Mouse (Mus musculus): Measurements from ENCODE around the gene E430018J23Rik. TPM values are rescaled to one million over a fixed set of nuclear protein-coding genes. Genes with fewer than 3 reads are reported as not detected.
"Not testable (repeated sequence)": the region's sequence is repeated elsewhere in the genome, so short reads cannot be mapped to it uniquely, and the experiment has no call there.

Gene E430018J23Rik
- 9.6 and 10.7 TPM in 2 replicates for total RNA-seq (2021)
- long read RNA-seq, partial matches to known transcripts: 0 of 8 reads
- long read RNA-seq, other reads (novel, unspliced or antisense): 1 of 8 reads

- DNase-seq: peak; percentile 93
Measured at GRCm38 (mm10) chr7:127393157-127393943, at the start of gene E430018J23Rik. Gene E430018J23Rik (minus strand): TSS chr7:127393629.

- no peak for DNase-seq
Measured at GRCm38 (mm10) chr7:127437724-127438123, 44.3 kb upstream of the E430018J23Rik start.

GRCm38 (mm10) chr7:127435206-127435605, 41.8 kb upstream of the E430018J23Rik start:
- no peak for DNase-seq

- no peak for DNase-seq
Measured at GRCm38 (mm10) chr7:127426354-127426753, 32.9 kb upstream of the E430018J23Rik start.

- DNase-seq: no peak
Measured at GRCm38 (mm10) chr7:127425911-127426310, 32.5 kb upstream of the E430018J23Rik start.

- no peak for DNase-seq
Measured at GRCm38 (mm10) chr7:127425291-127425690, 31.9 kb upstream of the E430018J23Rik start.

- peak; percentile 19 for DNase-seq
Measured at GRCm38 (mm10) chr7:127422247-127422646, 28.8 kb upstream of the E430018J23Rik start.

GRCm38 (mm10) chr7:127421388-127422191, 28.2 kb upstream of the E430018J23Rik start, which contains the start of gene Zfp688:
Gene Zfp688 (minus strand): TSS chr7:127422068.
- peak; percentile 97 for DNase-seq

GRCm38 (mm10) chr7:127411418-127411817, 18.0 kb upstream of the E430018J23Rik start:
- no peak for DNase-seq

GRCm38 (mm10) chr7:127406002-127406987, 12.9 kb upstream of the E430018J23Rik start, which contains the start of gene Zfp764:
Gene Zfp764 (minus strand): TSS chr7:127406822.
- DNase-seq: peak; percentile 79

GRCm38 (mm10) chr7:127404101-127404500, 10.7 kb upstream of the E430018J23Rik start:
- not testable (repeated sequence) for DNase-seq

- DNase-seq: no peak
Measured at GRCm38 (mm10) chr7:127402980-127403379, 9.6 kb upstream of the E430018J23Rik start.

GRCm38 (mm10) chr7:127400355-127400754, 6.9 kb upstream of the E430018J23Rik start:
- DNase-seq: no peak

- DNase-seq: no peak
Measured at GRCm38 (mm10) chr7:127393944-127394333, 510 bp upstream of the E430018J23Rik start.

- no peak for DNase-seq
Measured at GRCm38 (mm10) chr7:127392251-127392824, 1.1 kb downstream of the E430018J23Rik start.

GRCm38 (mm10) chr7:127391538-127391937, 1.9 kb downstream of the E430018J23Rik start:
- no peak for DNase-seq

GRCm38 (mm10) chr7:127390306-127390705, 3.1 kb downstream of the E430018J23Rik start:
- no peak for DNase-seq

GRCm38 (mm10) chr7:127388201-127388600, 5.2 kb downstream of the E430018J23Rik start:
- not testable (repeated sequence) for DNase-seq

GRCm38 (mm10) chr7:127386641-127387392, 6.6 kb downstream of the E430018J23Rik start, which contains the start of gene 9130019O22Rik:
Gene 9130019O22Rik (minus strand): TSS chr7:127387166.
- peak; percentile 82 for DNase-seq

- DNase-seq: not testable (repeated sequence)
Measured at GRCm38 (mm10) chr7:127385560-127385959, 7.9 kb downstream of the E430018J23Rik start.

Measured in adrenal gland, postnatal 25 days (tissue).